Mouse (Mus musculus): ENCODE measurements around the gene Stard3.

Gene Stard3

GRCm38 (mm10) chr11:98329081-98329959, 28.8 kb upstream of the Stard3 start, which contains the start of gene Neurod2:
Gene Neurod2, minus strand, starts transcription at chr11:98329648.
- DNase-seq (ENCODE audit: low spot score), result no peak

GRCm38 (mm10) chr11:98329960-98330744, 28.0 kb upstream of the Stard3 start:
- no peak for DNase-seq (ENCODE audit: low spot score)

DNA sequence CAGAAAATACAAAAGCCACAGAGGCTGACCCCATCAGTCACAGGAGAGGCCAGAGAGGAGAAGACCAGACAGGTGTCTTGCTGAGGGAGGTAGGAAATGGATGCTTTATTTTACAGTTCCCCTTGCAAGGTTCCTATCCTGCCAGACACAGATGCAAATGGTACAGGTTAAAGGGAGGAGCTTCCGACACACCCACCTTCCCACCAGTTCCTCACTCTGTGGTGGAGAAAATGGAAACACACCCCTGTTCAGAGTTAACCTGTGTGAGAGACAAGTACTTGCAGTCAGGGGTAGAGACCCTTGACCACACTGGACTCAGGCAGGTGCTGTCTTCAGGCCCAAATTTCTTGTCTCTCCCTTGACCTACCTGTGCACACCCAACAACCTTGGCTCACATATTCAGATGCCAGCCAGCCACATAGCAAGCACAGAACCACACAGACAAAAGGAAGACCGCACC, 27.4 kb upstream of the Stard3 start:
- DNase-seq (ENCODE audit: low spot score), result no peak

- no peak for DNase-seq (ENCODE audit: low spot score)
These were observed 26.8 kb upstream of the Stard3 start for GRCm38 (mm10) chr11:98331401-98331800.

- no peak for DNase-seq (ENCODE audit: low spot score)
These were observed 26.0 kb upstream of the Stard3 start for GRCm38 (mm10) chr11:98332186-98332585.

DNA sequence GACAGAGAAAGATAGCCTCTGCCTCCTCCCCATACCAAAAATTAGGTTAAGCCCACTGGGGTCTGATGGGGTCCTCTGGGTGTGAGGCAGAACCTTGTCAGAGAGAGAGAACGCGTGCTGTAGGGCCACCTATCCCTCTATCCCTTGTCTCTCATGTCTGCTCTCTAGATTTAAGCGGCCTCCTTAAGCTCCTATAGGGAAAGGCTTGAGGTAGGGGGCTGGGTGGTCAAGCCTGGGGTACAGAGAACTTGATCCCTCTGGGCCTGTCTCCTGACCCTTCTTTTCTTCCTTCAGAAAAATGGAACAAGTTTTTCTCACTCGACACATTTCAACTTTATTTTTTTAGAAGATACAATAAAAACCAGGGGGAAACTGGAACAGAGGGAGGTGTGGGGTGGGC, 25.3 kb upstream of the Stard3 start:
- DNase-seq (ENCODE audit: low spot score), result no peak

DNA sequence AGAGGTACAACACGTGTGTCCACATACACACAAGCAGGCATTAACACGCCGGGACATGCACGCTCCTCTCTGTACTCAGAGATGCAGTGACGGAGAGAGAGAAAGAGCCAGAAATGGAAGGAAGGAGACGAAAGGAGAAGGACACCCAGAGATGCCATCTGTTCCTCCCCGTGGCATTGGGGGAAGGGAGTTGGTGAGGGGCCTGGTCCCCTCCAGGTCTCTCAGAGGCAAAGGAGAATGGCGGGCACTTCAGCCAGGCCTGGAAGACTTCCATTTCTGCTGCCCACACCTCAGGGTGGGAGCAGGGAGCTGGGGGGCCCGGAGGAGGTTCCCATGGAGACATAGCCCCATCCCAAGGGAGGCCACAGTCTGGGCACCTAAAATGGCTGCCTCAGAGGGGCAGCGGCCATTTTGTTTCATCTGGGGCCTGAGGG, 24.9 kb upstream of the Stard3 start:
- no peak for DNase-seq (ENCODE audit: low spot score)

DNA sequence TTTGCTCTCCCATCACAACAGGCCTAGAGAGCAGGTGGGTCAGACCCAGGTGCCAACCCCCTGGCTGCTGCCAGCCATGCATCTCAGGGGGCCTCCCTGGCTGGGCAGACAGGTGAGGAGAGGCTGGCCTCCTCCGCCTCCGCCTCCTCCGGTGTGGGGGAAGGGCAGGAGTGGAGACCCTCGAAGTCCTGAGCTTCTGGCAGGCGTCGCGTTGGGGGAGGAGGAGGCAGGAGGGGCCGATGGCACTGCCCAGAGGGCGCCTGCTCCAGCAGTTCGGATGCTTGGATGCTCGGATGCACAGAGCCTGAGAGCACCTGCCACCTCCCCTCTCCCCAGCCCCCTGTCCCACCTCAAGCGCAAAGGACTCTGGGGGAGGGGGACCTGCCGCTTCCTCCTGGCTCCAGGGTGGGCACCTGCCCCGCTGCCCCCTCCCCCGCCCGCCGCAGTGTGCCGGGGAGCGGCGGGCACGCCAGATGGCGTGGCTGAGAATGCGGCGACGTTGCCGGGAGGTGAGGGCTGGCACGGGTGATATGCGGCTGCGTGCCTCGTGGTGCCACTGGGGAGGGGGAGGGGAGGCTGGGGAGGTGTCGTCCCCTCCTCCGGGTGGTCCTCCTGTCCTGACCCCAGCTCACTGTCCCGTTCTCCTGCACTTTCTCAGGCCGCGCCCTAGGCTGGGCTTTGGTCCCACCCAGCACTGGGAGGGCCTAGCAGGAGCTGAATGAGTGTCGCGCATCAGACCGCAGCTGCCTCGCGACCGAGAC, 24.0 kb upstream of the Stard3 start:
- DNase-seq (ENCODE audit: low spot score), result no peak

DNA sequence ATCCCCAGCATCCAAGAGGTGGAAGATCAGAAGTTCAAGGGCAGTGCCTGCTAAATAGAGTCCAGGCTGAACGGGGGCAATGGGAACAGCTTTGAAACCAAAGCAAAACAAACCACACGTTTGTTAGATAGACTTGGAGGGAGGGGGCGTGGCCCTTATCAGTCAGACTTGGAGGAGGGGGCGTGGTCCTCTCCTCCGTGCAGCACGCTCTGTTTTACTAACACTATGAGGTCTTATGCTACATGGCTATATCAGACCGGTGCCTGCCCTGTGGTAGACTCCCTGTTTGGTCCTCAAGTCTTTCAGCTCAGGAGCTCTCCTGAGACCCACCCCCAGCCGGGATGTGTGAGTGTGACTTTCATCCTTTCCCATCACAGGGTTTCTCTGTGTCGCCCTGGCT, 22.9 kb upstream of the Stard3 start:
- DNase-seq (ENCODE audit: low spot score), result no peak

DNA sequence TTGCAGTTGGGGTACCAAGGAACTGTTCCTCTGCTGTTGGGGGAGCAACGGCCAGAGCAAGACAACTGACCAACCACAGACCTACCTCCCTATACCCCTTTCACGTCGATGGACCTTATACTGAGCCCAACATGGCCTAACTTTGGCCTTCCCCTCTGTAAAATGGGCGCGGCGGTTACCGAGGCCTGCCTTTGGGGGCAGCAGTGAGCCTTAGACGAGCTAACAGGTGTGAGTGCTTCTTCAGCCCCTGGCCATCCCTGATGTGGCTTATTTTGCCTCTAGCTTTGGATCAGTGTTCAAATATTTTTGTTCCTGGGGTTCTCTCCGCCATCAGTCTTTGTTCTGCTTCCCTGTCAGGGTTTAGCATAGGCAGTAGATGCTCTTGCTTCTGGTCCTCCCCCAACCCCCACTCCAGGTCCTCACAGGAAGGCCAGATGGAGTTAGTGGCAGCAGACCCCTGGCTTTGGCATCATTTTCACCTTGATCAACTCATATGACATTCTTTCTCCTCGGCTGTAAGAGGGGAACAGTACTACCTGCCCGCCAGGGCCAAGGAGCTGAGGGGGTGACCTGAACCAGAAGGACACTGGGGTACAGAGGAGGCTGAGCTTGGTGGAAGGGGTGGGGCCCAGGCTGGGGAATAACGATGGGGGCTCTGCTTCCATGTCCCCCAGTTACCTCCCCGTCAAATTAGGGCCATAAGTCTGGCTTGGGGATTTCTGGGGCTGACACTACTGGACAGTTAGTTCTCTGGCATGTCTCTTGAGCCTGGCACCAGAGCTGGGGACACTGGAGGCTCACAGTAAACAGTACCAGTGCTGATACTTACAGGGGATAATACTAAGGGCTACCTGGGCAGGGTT, 21.7 kb upstream of the Stard3 start:
- DNase-seq (ENCODE audit: low spot score), result no peak

- no peak for DNase-seq (ENCODE audit: low spot score)
These were observed 19.6 kb upstream of the Stard3 start for GRCm38 (mm10) chr11:98338507-98338961.

GRCm38 (mm10) chr11:98339071-98339501, 19.1 kb upstream of the Stard3 start:
- no peak for DNase-seq (ENCODE audit: low spot score)

- DNase-seq (ENCODE audit: low spot score), result no peak
These were observed 18.4 kb upstream of the Stard3 start for GRCm38 (mm10) chr11:98339679-98340287.

DNA sequence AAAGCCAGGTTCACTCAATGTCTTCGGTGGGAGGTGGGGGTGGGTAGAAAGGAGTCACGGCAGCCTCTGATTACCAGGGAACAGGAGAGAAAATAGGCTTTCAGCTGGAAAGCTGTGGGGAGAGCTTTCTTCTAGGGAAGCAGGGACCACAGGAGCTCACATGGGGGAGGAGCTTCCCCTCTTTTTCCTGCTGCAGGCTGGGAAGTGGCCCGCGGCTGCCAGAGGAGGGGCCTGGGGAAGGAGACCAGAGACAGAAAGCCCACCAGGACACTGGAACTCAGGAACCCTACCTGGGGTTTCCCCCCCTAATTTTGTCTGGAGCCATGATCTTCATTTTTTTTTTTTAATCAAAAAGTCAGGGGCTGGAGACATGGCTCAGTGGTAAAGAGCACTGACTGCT, 17.6 kb upstream of the Stard3 start:
- no peak for DNase-seq (ENCODE audit: low spot score)

DNA sequence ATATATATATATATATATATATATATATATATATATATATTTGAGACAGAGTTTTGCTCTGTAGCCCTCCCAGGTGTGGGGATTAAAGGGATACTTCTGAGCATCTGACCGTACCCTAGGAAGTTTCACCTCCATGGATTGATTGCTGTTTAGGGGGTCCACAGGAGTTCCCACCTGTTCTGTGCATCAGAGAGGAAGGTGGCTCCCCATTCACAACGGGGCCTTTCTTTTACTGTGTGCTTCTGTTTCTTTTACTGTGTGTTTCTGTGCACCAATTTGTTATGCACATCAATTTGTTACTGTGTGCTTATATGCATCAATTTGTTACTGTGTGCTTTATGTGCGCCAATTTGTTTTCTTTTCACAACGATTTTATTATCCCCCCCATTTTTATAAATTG, 17.0 kb upstream of the Stard3 start:
- DNase-seq (ENCODE audit: low spot score), result no peak

DNA sequence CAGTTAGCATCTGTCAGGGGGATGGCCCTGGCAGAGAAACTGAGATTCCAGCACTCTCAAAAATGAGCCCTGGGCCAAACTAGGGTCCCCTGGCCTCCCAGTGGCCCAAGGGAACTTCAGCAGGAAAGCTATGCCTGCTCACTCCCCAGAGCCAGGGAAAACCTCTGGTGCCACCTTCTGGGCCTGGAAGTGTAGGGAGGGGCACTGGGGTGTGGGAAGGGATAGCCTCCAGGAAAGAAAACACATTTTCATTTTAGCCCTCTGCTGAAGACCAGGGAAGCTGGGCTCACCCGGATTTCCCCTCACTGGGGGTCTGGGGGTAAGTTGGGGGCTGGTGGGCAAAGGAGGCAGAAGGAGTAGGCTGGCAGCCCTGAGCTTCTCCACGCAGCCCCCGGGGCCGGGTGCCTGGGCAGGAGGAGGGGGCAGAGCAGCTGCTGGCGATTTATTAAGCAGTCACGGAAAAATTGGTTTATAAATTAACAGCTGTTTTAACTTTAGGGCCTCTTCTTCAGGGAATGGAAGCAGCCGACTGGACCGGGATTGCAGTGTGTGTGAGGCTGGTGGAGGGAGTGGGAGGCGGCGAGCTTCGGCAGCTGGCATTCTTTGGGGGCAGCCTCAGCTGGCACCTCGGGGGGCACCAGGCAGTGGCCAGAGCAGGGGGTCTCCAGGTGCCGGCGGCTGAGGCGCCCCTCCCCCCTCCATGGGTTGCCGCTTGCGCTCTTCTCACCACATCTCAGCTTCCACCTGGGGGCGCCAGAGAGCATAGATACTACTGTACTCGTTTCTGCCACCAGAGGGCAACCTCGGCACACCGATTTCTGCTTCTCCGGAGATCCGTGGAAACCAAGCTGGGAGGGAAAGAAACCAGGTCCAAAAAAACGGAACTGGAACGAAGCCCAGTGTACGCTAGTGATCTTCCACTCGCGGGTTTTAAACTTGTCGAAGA, 15.9 kb upstream of the Stard3 start:
- peak; percentile 87 for DNase-seq (ENCODE audit: low spot score)

- peak; percentile 53 for DNase-seq (ENCODE audit: low spot score)
These were observed 12.9 kb upstream of the Stard3 start for GRCm38 (mm10) chr11:98345253-98345652.

GRCm38 (mm10) chr11:98346168-98346567, 12.0 kb upstream of the Stard3 start:
- DNase-seq (ENCODE audit: low spot score), result no peak

DNA sequence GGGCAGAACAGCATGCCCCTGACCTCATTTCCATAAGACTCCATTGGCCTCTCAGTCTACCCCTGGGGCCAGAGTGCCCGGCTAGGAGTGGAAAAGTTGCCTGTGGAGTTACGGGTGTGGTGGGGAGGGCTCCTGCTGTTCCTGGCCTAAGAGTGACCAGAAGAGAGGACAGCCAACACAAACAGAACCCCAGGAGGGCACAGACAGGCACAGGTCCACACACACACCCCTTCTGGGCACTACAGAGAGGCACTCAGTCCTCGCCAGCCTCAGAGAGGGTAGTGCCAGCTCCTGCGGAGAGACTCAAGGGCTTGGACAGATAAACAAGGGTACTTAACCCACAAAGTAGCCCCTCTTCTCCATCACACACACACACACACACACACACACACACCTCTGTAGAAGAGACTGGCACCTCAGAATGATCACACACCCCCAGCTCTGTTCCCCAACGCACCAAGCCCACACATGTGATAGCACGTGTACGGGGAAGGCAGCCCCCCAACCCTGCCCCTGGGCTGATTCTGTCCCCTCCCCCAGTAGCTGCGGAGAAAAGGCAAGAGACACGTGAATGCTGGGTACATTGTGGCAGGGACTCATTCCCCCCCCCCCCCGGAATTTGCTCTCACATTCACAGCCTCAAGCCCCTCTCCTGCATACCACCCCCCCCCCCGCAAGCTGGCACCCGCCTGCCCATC, 10.6 kb upstream of the Stard3 start:
- DNase-seq (ENCODE audit: low spot score), result no peak
